Mouse (Mus musculus) forebrain, embryonic 14.5 days (tissue): ENCODE results near the gene Pold2. TPM values are rescaled to one million over a fixed set of nuclear protein-coding genes. Genes with fewer than 3 reads are reported as not detected.

Source experiments
- ATAC-seq: fragments of 200-750 bp; cut with Nextera tagmentation; 2 replicates; pipeline ENCODE4 v1.8.0; 2017; ENCODE audit warnings: mild to moderate bottlenecking, moderate library complexity
- DNase-seq: peaks from one replicate; pipeline ENCODE4 v3.0.0-alpha.2; 2015; ENCODE audit warnings: low spot score
- H3K27ac ChIP-seq: fragments of 300-500 bp; sonication (generic); 2 replicates; pipeline ENCODE4 v1.5.1; 2014; ENCODE audit warnings: low read depth, mild to moderate bottlenecking, control low read depth, low read length, moderate library complexity
- H3K27me3 ChIP-seq: fragments of 300-500 bp; sonication (generic); replicated peaks from 2 replicates; pipeline ENCODE4 v1.6.1; 2014; ENCODE audit warnings: low read length, control low read depth, mixed read lengths; ENCODE audit not compliant: control insufficient read depth, insufficient read depth
- H3K36me3 ChIP-seq: fragments of 300-500 bp; sonication (generic); 2 replicates; pipeline ENCODE4 v1.6.1; 2014; ENCODE audit warnings: low read length, control low read depth; ENCODE audit not compliant: control insufficient read depth, insufficient read depth
- H3K4me1 ChIP-seq: fragments of 300-500 bp; sonication (generic); 2 replicates; pipeline ENCODE4 v1.6.1; 2014; ENCODE audit warnings: antibody characterized with exemption, low read length, control low read depth; ENCODE audit not compliant: control insufficient read depth, insufficient read depth
- H3K4me2 ChIP-seq: fragments of 300-500 bp; sonication (generic); 2 replicates; pipeline ENCODE4 v1.6.1; 2014; ENCODE audit warnings: mild to moderate bottlenecking, control low read depth, low read length
- H3K4me3 ChIP-seq: fragments of 300-500 bp; sonication (generic); 2 replicates; pipeline ENCODE4 v1.5.1; 2014; ENCODE audit warnings: low read depth, low read length, control low read depth
- H3K9ac ChIP-seq: fragments of 300-500 bp; sonication (generic); 2 replicates; pipeline ENCODE4 v1.6.1; 2014; ENCODE audit warnings: mild to moderate bottlenecking, low read length, control low read depth, moderate library complexity
- H3K9me3 ChIP-seq: fragments of 300-500 bp; sonication (generic); replicated peaks from 2 replicates; pipeline ENCODE4 v1.6.1; 2016; ENCODE audit warnings: low read length, control low read depth, mixed read lengths; ENCODE audit not compliant: control insufficient read depth
- WGBS: fragments of 180-500 bp; shearing (Covaris S2); extraction: QIAGEN DNeasy Blood & Tissue Kit; methylation state at CpG from one replicate; pipeline ENCODE4 v1.1.7; 2014; 5-methylcytosine and 5-hydroxymethylcytosine counted together
- polyA plus RNA-seq: library from polyadenylated mRNA; unstranded; fragments of >200 nt; fragmentation: Nextera tagmentation; extraction: Ambion mirVana; gene quantifications from 2 replicates; pipeline ENCODE4 v1.2.1, GENCODE M21; 2014

Gene Pold2
- polyA plus RNA-seq, 1 experiment from 2014 or later = 73.0 TPM

- Histone ChIP-seq H3K4me2 (no peak overlapping the region), H3K27ac (peak overlapping the region; percentile 44; the same call in 1 of the 2 replicates), H3K9ac (no peak overlapping the region), H3K4me1 (0 out of 2 replicates have a peak, but pooled peaks cover 8% of the 10 kb centered on the region), H3K9me3 (no peaks in the 10 kb centered on the region), H3K36me3 (no peaks in the 10 kb centered on the region), H3K27me3 (no peaks in the 10 kb centered on the region), H3K4me3 (no peak overlapping the region)
- peak; percentile 94 for ATAC-seq
- WGBS = 14% methylated on average over 6 of the region's 6 CpGs
- peak; percentile 88 for DNase-seq
Measured at GRCm38 (mm10) chr11:5848741-5849140, 29.4 kb downstream of the Pold2 start.

- no peak for ATAC-seq
- Histone ChIP-seq H3K9me3 (no peaks in the 10 kb centered on the region), H3K27me3 (no peaks in the 10 kb centered on the region), H3K4me2 (no peak overlapping the region), H3K4me1 (0 out of 2 replicates have a peak, but pooled peaks cover 8% of the 10 kb centered on the region), H3K27ac (no peak overlapping the region), H3K4me3 (no peak overlapping the region), H3K9ac (no peak overlapping the region), H3K36me3 (no peaks in the 10 kb centered on the region)
- DNase-seq = no peak
- WGBS = 79% methylated on average over 7 of the region's 7 CpGs
Measured at GRCm38 (mm10) chr11:5846639-5847345, 31.3 kb downstream of the Pold2 start.

DNA sequence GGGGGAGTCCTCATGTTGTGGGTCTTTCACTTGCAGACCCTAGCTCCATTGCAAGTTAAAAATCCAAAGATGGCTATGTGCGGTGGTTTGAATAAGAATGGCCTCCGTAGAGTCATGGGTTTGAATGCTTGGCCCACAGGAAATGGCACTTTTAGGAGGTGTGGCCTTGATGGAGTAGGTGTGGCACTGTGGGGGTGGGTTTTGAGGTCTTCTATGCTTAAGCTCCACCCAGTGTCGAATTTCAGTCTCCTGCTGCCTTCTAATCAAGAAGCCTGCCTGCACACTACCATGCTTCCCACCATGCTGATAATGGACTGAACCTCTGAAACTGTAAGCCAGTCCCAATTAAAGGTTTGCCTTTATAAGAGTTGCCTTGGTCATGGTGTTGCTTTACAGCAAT lies 35.0 kb downstream of the Pold2 start:
- H3K4me2 ChIP-seq = no peak overlapping the region
- no peak overlapping the region for H3K9ac ChIP-seq
- H3K27me3 ChIP-seq = no peaks in the 10 kb centered on the region
- H3K4me3 ChIP-seq = no peak overlapping the region
- no peak for DNase-seq
- H3K36me3 ChIP-seq = no peaks in the 10 kb centered on the region
- no peaks in the 10 kb centered on the region for H3K4me1 ChIP-seq
- WGBS = 79% methylated on average over 3 of the region's 3 CpGs
- no peak overlapping the region for H3K27ac ChIP-seq
- H3K9me3 ChIP-seq = no peaks in the 10 kb centered on the region
- ATAC-seq = no peak

GRCm38 (mm10) chr11:5841751-5842150 lies 36.3 kb downstream of the Pold2 start:
- Histone ChIP-seq H3K4me1 (no peaks in the 10 kb centered on the region; the same call in 1 of the 2 replicates), H3K4me2 (no peak overlapping the region), H3K4me3 (no peak overlapping the region), H3K9ac (no peak overlapping the region), H3K27me3 (no peaks in the 10 kb centered on the region), H3K9me3 (no peaks in the 10 kb centered on the region), H3K36me3 (no peaks in the 10 kb centered on the region), H3K27ac (no peak overlapping the region)
- DNase-seq (no peak), ATAC-seq (no peak)
- WGBS = 92% methylated on average over 2 of the region's 2 CpGs

DNA sequence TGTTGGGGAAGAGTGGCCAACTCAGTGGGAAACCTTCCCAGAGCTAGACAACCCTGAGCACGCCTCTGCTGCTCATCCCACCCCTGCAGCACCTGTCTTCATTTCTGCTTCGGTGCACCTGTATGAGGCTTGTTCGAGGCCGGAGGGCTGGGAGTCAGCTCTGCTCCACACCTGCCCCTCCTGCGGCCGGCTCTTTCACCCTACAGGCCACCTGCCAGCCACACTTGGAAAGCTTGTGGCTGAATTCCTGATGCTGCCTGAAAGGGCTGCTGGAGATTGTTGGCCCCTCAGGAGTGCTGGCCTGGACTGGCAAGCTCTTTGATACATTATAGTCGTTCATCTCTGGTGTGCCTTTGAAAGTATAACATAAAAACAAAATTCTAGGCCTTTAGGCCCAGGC lies 37.7 kb downstream of the Pold2 start:
- WGBS = 73% methylated on average over 7 of the region's 7 CpGs
- Histone ChIP-seq H3K4me2 (no peak overlapping the region), H3K9me3 (no peaks in the 10 kb centered on the region), H3K36me3 (no peaks in the 10 kb centered on the region), H3K9ac (no peak overlapping the region), H3K4me1 (no peaks in the 10 kb centered on the region; the same call in 1 of the 2 replicates), H3K27me3 (no peaks in the 10 kb centered on the region), H3K4me3 (no peak overlapping the region), H3K27ac (no peak overlapping the region)
- DNase-seq (no peak), ATAC-seq (no peak)

GRCm38 (mm10) chr11:5837251-5838246 lies 40.5 kb downstream of the Pold2 start, which contains the start of gene Polm:
Polm (minus strand) TSS chr11:5838016.
- peak; percentile 95 for ATAC-seq
- H3K4me1 ChIP-seq = no peaks in the 10 kb centered on the region; the same call in 1 of the 2 replicates
- H3K27ac ChIP-seq = peak within 1 kb of the TSS; percentile 70
- peak within 1 kb of the TSS; percentile 64 for H3K4me3 ChIP-seq
- no peaks in the 10 kb centered on the region for H3K9me3 ChIP-seq
- 0 out of 2 replicates have a peak, but pooled peaks cover 5% of the 10 kb centered on the region for H3K36me3 ChIP-seq
- DNase-seq = peak; percentile 96
- under 1% methylated on average over 63 of the region's 63 CpGs for WGBS
- peak within 1 kb of the TSS; percentile 88 for H3K4me2 ChIP-seq
- no peaks in the 10 kb centered on the region for H3K27me3 ChIP-seq
- peak within 1 kb of the TSS; percentile 83 for H3K9ac ChIP-seq

DNA sequence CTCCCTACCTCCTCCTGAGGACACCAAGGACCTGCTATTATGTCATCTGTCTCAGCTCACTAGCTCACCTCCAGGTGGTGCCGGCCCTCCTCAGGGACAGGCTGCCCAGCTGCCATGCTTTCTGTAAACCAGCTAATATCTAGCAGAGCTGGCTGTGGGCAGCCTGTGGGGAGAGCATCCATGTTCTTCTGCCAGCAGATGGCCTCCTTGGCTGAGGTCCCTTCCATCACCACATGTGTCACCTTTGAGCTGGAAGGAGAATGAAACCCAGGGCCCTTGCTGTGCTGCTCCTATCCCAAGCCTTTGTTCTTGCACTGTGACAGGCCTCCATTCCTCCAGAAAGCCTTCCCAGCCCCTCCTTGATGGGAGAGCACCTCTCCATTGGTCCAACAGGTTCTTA lies 42.0 kb downstream of the Pold2 start:
- no peaks in the 10 kb centered on the region for H3K27me3 ChIP-seq
- ATAC-seq = no peak
- DNase-seq = peak; percentile 20
- H3K4me3 ChIP-seq = no peak overlapping the region
- H3K4me1 ChIP-seq = no peaks in the 10 kb centered on the region; the same call in 1 of the 2 replicates
- 48% methylated on average over 1 of the region's 1 CpGs for WGBS
- no peaks in the 10 kb centered on the region for H3K9me3 ChIP-seq
- H3K36me3 ChIP-seq = peaks cover 15% of the 10 kb centered on the region; the same call in 1 of the 2 replicates
- H3K9ac ChIP-seq = no peak overlapping the region
- no peak overlapping the region for H3K27ac ChIP-seq
- H3K4me2 ChIP-seq = no peak overlapping the region

GRCm38 (mm10) chr11:5835057-5835456 lies 43.0 kb downstream of the Pold2 start:
- Histone ChIP-seq H3K9me3 (no peaks in the 10 kb centered on the region), H3K4me1 (no peaks in the 10 kb centered on the region; the same call in 1 of the 2 replicates), H3K27me3 (no peaks in the 10 kb centered on the region), H3K9ac (no peak overlapping the region), H3K27ac (no peak overlapping the region), H3K36me3 (peaks cover 24% of the 10 kb centered on the region; the same call in 1 of the 2 replicates), H3K4me3 (no peak overlapping the region), H3K4me2 (no peak overlapping the region)
- ATAC-seq = no peak
- no peak for DNase-seq
- WGBS = 90% methylated on average over 7 of the region's 7 CpGs
